Mouse (Mus musculus): ENCODE measurements at regions not wholly inside any gene's neighbourhood (a gene's known extent, or its start where the extent isn't known, plus 50 kb on each side); places are given as distances from the start of the nearest gene placed in this dataset.

GRCm38 (mm10) chr4:95199394-95199793 lies 147.4 kb upstream of the Jun start:
- Histone ChIP-seq H3K4me1 (replicated peaks) (peaks cover 34% of the 10 kb centered on the region), H3K9ac (no peak overlapping the region), H3K4me2 (no peak overlapping the region), H3K36me3 (no peaks in the 10 kb centered on the region), H3K4me3 (no peak overlapping the region), H3K9me3 (replicated peaks) (no peaks in the 10 kb centered on the region), H3K27ac (ENCODE audit: poor library complexity, severe bottlenecking) (no peak overlapping the region), H3K27me3 (replicated peaks) (no peaks in the 10 kb centered on the region)
- ATAC-seq (ENCODE audit: insufficient number of reproducible peaks, low FRiP score), result no peak
- WGBS, result 65% methylated on average over 5 of the region's 5 CpGs

DNA sequence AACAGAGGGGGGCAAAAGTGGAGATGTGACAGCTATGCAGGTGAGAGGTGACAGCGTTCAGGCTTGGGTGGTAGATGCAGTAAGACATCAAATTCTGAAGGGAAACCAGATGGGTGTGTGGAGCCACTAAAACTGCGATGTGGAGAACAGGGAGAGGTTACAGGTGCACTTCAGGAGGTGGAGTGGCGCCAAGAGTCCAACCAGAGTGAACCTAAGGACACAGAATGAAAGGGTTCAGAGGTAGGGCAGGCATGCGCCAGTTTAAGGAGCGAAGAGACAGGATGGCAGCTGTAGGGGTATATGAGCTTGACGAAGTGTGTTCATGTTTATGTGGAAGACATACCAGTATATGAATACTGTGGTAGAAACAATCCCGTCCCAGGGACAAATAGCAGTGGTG lies 148.1 kb upstream of the Jun start:
- Histone ChIP-seq H3K4me3 (no peak overlapping the region), H3K36me3 (no peaks in the 10 kb centered on the region), H3K4me1 (replicated peaks) (peaks cover 34% of the 10 kb centered on the region), H3K27me3 (replicated peaks) (no peaks in the 10 kb centered on the region), H3K9ac (no peak overlapping the region), H3K9me3 (replicated peaks) (no peaks in the 10 kb centered on the region), H3K4me2 (no peak overlapping the region), H3K27ac (ENCODE audit: poor library complexity, severe bottlenecking) (no peak overlapping the region)
- ATAC-seq (ENCODE audit: insufficient number of reproducible peaks, low FRiP score), result no peak
- 83% methylated on average over 7 of the region's 7 CpGs for WGBS

- Histone ChIP-seq H3K4me1 (replicated peaks) (peaks cover 22% of the 10 kb centered on the region), H3K36me3 (no peaks in the 10 kb centered on the region), H3K4me3 (no peak overlapping the region), H3K27ac (ENCODE audit: poor library complexity, severe bottlenecking) (no peak overlapping the region), H3K9me3 (replicated peaks) (peaks cover 5% of the 10 kb centered on the region; the same call in 1 of the 2 replicates), H3K9ac (no peak overlapping the region), H3K4me2 (no peak overlapping the region), H3K27me3 (replicated peaks) (no peaks in the 10 kb centered on the region)
- no peak for ATAC-seq (ENCODE audit: insufficient number of reproducible peaks, low FRiP score)
- WGBS, result 82% methylated on average over 6 of the region's 6 CpGs
Observed at GRCm38 (mm10) chr4:95202478-95202877, 150.5 kb upstream of the Jun start.

DNA sequence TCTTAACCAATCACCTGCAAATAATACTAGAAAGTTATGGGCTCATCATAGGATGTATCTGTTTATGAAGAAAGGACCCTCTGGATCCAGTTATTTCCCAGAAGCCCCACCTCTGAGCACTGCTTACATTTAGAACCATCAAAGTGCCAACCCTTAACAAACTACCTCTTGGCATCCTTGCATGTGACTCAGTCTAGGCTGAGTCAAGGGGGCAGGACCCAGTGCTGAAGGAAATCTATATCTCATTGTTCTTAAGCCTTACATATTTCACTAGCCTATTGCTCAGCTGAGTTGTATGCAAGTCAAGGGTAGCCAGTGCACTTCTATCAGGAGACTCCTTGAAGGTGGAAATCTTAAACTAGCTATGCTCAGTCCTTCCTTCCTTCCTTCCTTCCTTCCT lies 151.6 kb upstream of the Jun start:
- H3K27me3 ChIP-seq (replicated peaks), result no peaks in the 10 kb centered on the region
- no peak for ATAC-seq (ENCODE audit: insufficient number of reproducible peaks, low FRiP score)
- H3K27ac ChIP-seq (ENCODE audit: poor library complexity, severe bottlenecking), result no peak overlapping the region
- peaks cover 5% of the 10 kb centered on the region; the same call in 1 of the 2 replicates for H3K9me3 ChIP-seq (replicated peaks)
- no peaks in the 10 kb centered on the region for H3K36me3 ChIP-seq
- H3K4me1 ChIP-seq (replicated peaks), result peaks cover 27% of the 10 kb centered on the region
- H3K9ac ChIP-seq, result no peak overlapping the region
- no peak overlapping the region for H3K4me2 ChIP-seq
- H3K4me3 ChIP-seq, result no peak overlapping the region

DNA sequence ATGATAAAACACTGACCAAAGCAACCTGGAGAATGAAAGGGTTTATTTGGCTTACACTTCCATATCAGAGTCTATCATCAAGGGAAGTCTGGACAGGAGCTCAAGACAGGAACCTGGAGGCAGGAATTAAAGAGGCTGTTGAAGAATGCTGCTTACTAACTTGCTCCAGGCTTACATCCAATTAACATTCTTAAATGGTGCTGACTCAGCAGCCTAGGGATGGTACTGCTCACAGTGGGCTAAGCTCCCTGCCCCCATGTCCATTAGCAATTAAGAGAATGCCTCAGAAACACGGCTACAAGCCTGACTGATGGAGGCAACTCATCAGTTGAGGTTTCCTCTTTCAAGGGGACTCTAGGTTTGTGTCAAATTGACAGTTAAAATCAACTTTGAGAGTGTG lies 153.3 kb upstream of the Jun start:
- Histone ChIP-seq H3K4me2 (no peak overlapping the region), H3K4me1 (replicated peaks) (peaks cover 17% of the 10 kb centered on the region), H3K27me3 (replicated peaks) (no peaks in the 10 kb centered on the region), H3K4me3 (no peak overlapping the region), H3K9ac (no peak overlapping the region), H3K36me3 (no peaks in the 10 kb centered on the region), H3K9me3 (replicated peaks) (peaks cover 5% of the 10 kb centered on the region; the same call in 1 of the 2 replicates), H3K27ac (ENCODE audit: poor library complexity, severe bottlenecking) (no peak overlapping the region)
- 83% methylated on average over 1 of the region's 1 CpGs for WGBS
- ATAC-seq (ENCODE audit: insufficient number of reproducible peaks, low FRiP score), result no peak

DNA sequence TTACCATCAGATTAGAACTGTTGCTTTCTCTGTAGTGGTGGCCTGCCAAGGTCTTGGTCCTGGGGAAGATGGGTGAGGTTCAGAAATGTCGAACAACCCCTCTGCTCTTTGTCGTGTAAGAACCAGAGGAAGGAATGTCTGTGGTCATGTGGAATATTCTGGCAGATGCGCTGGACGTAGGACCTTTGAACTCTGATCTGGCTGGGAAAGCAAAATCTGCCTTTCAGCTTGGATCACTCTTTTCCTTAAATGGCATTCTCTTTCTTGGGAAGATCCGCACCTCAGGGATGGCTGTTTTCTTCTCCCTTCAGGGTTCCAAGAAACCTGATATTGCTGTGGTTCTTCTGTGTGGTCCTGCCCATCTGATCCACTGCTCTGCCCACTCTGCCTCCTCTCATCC lies 155.8 kb upstream of the Jun start:
- peaks cover 24% of the 10 kb centered on the region for H3K4me1 ChIP-seq (replicated peaks)
- no peak overlapping the region for H3K4me3 ChIP-seq
- 70% methylated on average over 5 of the region's 5 CpGs for WGBS
- H3K27me3 ChIP-seq (replicated peaks), result no peaks in the 10 kb centered on the region
- H3K36me3 ChIP-seq, result no peaks in the 10 kb centered on the region
- peaks cover 5% of the 10 kb centered on the region; the same call in 1 of the 2 replicates for H3K9me3 ChIP-seq (replicated peaks)
- no peak overlapping the region for H3K27ac ChIP-seq (ENCODE audit: poor library complexity, severe bottlenecking)
- no peak for ATAC-seq (ENCODE audit: insufficient number of reproducible peaks, low FRiP score)
- H3K9ac ChIP-seq, result no peak overlapping the region
- H3K4me2 ChIP-seq, result no peak overlapping the region

GRCm38 (mm10) chr4:95208827-95209226 lies 156.8 kb upstream of the Jun start:
- no peak for ATAC-seq (ENCODE audit: insufficient number of reproducible peaks, low FRiP score)
- Histone ChIP-seq H3K27me3 (replicated peaks) (no peaks in the 10 kb centered on the region), H3K4me3 (no peak overlapping the region), H3K27ac (ENCODE audit: poor library complexity, severe bottlenecking) (no peak overlapping the region), H3K9me3 (replicated peaks) (peaks cover 5% of the 10 kb centered on the region; the same call in 1 of the 2 replicates), H3K36me3 (no peaks in the 10 kb centered on the region), H3K9ac (no peak overlapping the region), H3K4me1 (replicated peaks) (peaks cover 27% of the 10 kb centered on the region), H3K4me2 (no peak overlapping the region)
- 46% methylated on average over 7 of the region's 7 CpGs for WGBS

DNA sequence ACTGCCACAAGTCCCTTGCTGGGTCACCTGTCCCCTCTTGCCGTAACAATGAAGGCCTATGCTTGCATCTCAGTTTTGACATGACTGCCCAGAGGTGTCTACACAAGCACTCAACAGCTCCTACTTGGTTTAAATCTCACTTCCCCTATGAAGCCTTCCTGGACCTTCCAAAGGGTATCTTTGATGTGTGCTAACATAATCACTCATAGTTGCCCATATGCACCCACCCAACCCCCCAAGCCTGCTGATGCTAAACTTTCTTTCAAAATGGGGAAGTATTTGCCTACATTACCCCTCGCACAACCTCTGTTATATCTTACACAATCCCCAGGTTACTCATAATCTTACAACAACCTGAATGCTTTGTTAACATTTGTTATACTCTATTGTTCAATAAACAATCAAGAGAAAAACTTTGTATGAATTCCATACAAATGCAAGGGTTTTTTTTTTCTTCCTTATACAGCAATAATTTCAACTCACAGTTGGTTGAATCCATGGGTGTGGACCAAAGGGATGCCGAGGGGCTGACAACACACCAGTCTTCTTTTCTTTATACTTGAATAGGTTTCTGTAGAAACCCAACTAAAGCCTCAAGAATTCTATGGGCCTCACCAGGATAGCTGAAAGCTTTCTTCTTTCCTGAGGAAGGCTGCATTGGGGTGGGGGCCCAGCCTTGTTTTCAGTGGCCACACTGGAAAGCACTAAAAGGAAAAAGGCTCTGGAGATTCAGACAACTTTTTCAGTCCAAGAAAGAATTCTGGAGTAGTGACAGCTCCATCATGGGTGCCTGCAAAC lies 157.5 kb upstream of the Jun start:
- 86% methylated on average over 3 of the region's 3 CpGs for WGBS
- H3K36me3 ChIP-seq, result no peaks in the 10 kb centered on the region
- peaks cover 5% of the 10 kb centered on the region; the same call in 1 of the 2 replicates for H3K9me3 ChIP-seq (replicated peaks)
- H3K4me3 ChIP-seq, result no peak overlapping the region
- H3K27ac ChIP-seq (ENCODE audit: poor library complexity, severe bottlenecking), result no peak overlapping the region
- H3K4me1 ChIP-seq (replicated peaks), result peaks cover 27% of the 10 kb centered on the region
- no peak overlapping the region for H3K4me2 ChIP-seq
- H3K9ac ChIP-seq, result no peak overlapping the region
- no peaks in the 10 kb centered on the region for H3K27me3 ChIP-seq (replicated peaks)
- ATAC-seq (ENCODE audit: insufficient number of reproducible peaks, low FRiP score), result no peak

DNA sequence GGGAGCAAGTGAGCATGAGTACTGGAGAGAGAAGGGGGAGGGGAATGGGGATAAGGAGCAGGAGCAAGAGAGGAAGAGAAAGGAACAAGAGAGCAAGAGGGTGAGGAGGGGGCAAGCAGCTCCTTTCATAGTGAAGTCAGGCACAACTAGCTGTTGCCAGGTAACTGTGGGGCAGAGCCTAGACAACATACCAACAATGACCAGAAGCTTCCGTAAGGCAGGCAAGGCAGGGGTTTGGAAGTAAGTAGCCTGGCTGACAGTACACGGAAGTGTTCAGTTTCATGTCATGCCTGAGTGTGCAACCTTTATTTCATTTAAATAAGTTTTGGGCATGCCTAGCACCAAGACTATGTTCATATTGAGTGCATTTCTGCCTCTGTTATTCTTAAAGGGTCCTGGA lies 160.5 kb upstream of the Jun start:
- Histone ChIP-seq H3K4me2 (no peak overlapping the region), H3K9me3 (replicated peaks) (no peaks in the 10 kb centered on the region), H3K4me3 (no peak overlapping the region), H3K36me3 (no peaks in the 10 kb centered on the region), H3K9ac (no peak overlapping the region), H3K27me3 (replicated peaks) (no peaks in the 10 kb centered on the region), H3K27ac (ENCODE audit: poor library complexity, severe bottlenecking) (no peak overlapping the region), H3K4me1 (replicated peaks) (peaks cover 20% of the 10 kb centered on the region)
- ATAC-seq (ENCODE audit: insufficient number of reproducible peaks, low FRiP score), result no peak
- 77% methylated on average over 2 of the region's 2 CpGs for WGBS

- H3K27me3 ChIP-seq (replicated peaks), result no peaks in the 10 kb centered on the region
- no peak for ATAC-seq (ENCODE audit: insufficient number of reproducible peaks, low FRiP score)
- H3K9me3 ChIP-seq (replicated peaks), result no peaks in the 10 kb centered on the region
- WGBS, result 70% methylated on average over 3 of the region's 3 CpGs
- no peak overlapping the region for H3K4me2 ChIP-seq
- no peak overlapping the region for H3K4me3 ChIP-seq
- no peak overlapping the region for H3K9ac ChIP-seq
- peaks cover 20% of the 10 kb centered on the region for H3K4me1 ChIP-seq (replicated peaks)
- no peaks in the 10 kb centered on the region for H3K36me3 ChIP-seq
- no peak overlapping the region for H3K27ac ChIP-seq (ENCODE audit: poor library complexity, severe bottlenecking)
Observed at GRCm38 (mm10) chr4:95213026-95213425, 161.0 kb upstream of the Jun start.

- H3K27ac ChIP-seq (ENCODE audit: poor library complexity, severe bottlenecking), result no peak overlapping the region
- ATAC-seq (ENCODE audit: insufficient number of reproducible peaks, low FRiP score), result no peak
- WGBS, result 93% methylated on average over 2 of the region's 2 CpGs
- peaks cover 11% of the 10 kb centered on the region for H3K4me1 ChIP-seq (replicated peaks)
- H3K9ac ChIP-seq, result no peak overlapping the region
- no peak overlapping the region for H3K4me2 ChIP-seq
- no peaks in the 10 kb centered on the region for H3K27me3 ChIP-seq (replicated peaks)
- H3K4me3 ChIP-seq, result no peak overlapping the region
- H3K36me3 ChIP-seq, result no peaks in the 10 kb centered on the region
- H3K9me3 ChIP-seq (replicated peaks), result no peaks in the 10 kb centered on the region
Observed at GRCm38 (mm10) chr4:95214026-95214425, 162.0 kb upstream of the Jun start.

DNA sequence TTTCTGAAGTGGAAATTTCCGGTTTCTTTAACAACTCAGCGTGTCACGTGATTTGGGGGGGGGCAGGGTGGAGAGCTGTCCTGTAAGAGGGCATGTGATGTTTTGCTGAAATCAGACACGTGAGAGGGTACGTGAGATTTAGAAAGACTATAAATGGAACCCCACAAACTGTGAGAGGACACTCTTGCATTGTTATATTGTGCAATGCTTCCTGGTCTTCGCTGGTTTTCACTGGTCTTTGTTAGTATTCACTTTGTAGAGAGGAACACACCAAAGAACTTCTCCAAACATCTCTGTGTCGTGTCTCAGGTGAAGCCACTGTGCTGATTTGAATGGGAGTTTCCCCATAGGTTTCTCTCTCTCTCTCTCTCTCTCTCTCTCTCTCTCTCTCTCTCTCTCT lies 163.2 kb upstream of the Jun start:
- Histone ChIP-seq H3K27ac (ENCODE audit: poor library complexity, severe bottlenecking) (no peak overlapping the region), H3K4me3 (no peak overlapping the region), H3K4me2 (no peak overlapping the region), H3K27me3 (replicated peaks) (no peaks in the 10 kb centered on the region), H3K4me1 (replicated peaks) (peaks cover 11% of the 10 kb centered on the region), H3K9me3 (replicated peaks) (no peaks in the 10 kb centered on the region), H3K36me3 (no peaks in the 10 kb centered on the region), H3K9ac (no peak overlapping the region)
- WGBS, result 84% methylated on average over 7 of the region's 7 CpGs
- no peak for ATAC-seq (ENCODE audit: insufficient number of reproducible peaks, low FRiP score)

All from heart, embryonic 12.5 days (tissue).